Mouse (Mus musculus) macrophage (primary cell): ENCODE measurements around the gene Itsn2. TPM values are rescaled to one million over a fixed set of nuclear protein-coding genes. Genes with fewer than 3 reads are reported as not detected.
"Not testable (repeated sequence)": the region's sequence is repeated elsewhere in the genome, so short reads cannot be mapped to it uniquely, and the experiment has no call there.

ENCODE experiments used
- H3K27ac ChIP-seq: fragments of 350-480 bp; formaldehyde crosslinking; 2 replicates; pipeline ENCODE4 v1.9.0; 2021
- H3K36me3 ChIP-seq: fragments of 350-480 bp; formaldehyde crosslinking; 2 replicates; pipeline ENCODE4 v1.9.0; 2021; ENCODE audit errors: inconsistent target
- H3K4me3 ChIP-seq: fragments of 350-480 bp; formaldehyde crosslinking; 2 replicates; pipeline ENCODE4 v1.9.0; 2021; ENCODE audit errors: inconsistent target
- H3K79me2 ChIP-seq: fragments of 350-480 bp; formaldehyde crosslinking; 2 replicates; pipeline ENCODE4 v1.9.0; 2021; ENCODE audit errors: inconsistent target
- WGBS: methylation state at CpG from one replicate; pipeline ENCODE4 v1.1.7; 2026; ENCODE audit warnings: inconsistent platforms; ENCODE audit not compliant: missing documents; 5-methylcytosine and 5-hydroxymethylcytosine counted together
- polyA plus RNA-seq: library from polyadenylated mRNA; stranded (reverse); fragments of 250-400 nt; gene quantifications from 3 replicates; pipeline ENCODE4 v1.2.4, GENCODE M21; 2018; ENCODE audit warnings: inconsistent platforms

The Itsn2 gene
- polyA plus RNA-seq, 1 experiment from 2014 or later = 104 TPM

- H3K4me3 ChIP-seq, H3K79me2 ChIP-seq: not testable (repeated sequence)
- WGBS = 94% methylated on average over 4 of the region's 4 CpGs
These were observed 162.0 kb downstream of the Itsn2 start for GRCm38 (mm10) chr12:4754451-4754850.

GRCm38 (mm10) chr12:4757060-4757459 is 164.6 kb downstream of the Itsn2 start:
- WGBS = 85% methylated on average over 1 of the region's 1 CpGs
- Histone ChIP-seq H3K4me3 (no peak overlapping the region), H3K27ac (no peak overlapping the region), H3K79me2 (no peaks in the 10 kb centered on the region), H3K36me3 (no peaks in the 10 kb centered on the region)

More at GRCm38 (mm10) chr12:4754451-4754850, 162.0 kb downstream of the Itsn2 start:
- H3K27ac ChIP-seq, H3K36me3 ChIP-seq: not testable (repeated sequence)

Other genes with a start within 250 kb of the Itsn2 start
- gene Ncoa1, start 115.5 kb upstream of the Itsn2 start, polyA plus RNA-seq = 16.5 to 19.9 TPM (median 19.2 TPM) in 3 replicates
- not detected in 3 replicates for gene Gm3625, start 289 bp downstream of the Itsn2 start, polyA plus RNA-seq
- not detected in 3 replicates for gene Fam228a, start 145.8 kb downstream of the Itsn2 start, polyA plus RNA-seq
- gene Pfn4, start 176.4 kb downstream of the Itsn2 start, polyA plus RNA-seq = 0.16 TPM in 1 of 3 replicates, not detected in the others
- gene Fam228b, start 176.6 kb downstream of the Itsn2 start, polyA plus RNA-seq = 0.11 TPM in 1 of 3 replicates, not detected in the others
- gene Sf3b6, start 224.9 kb downstream of the Itsn2 start, polyA plus RNA-seq = 67.0 to 113 TPM (median 95.3 TPM) in 3 replicates
- gene Fkbp1b, start 249.0 kb downstream of the Itsn2 start, polyA plus RNA-seq = 20.7 to 32.7 TPM (median 26.6 TPM) in 3 replicates